Mouse (Mus musculus): ENCODE data around the gene Myadm. TPM values are rescaled to one million over a fixed set of nuclear protein-coding genes. Genes with fewer than 3 reads are reported as not detected.

The Myadm gene
- 124 and 140 TPM in 2 replicates for polyA plus RNA-seq (2015; fragmentation: Nextera tagmentation; extraction: Ambion mirVana)

GRCm38 (mm10) chr7:3288976-3289970 lies at the start of gene Myadm, which contains the start of gene Prkcg:
TSS of gene Myadm (plus strand) at chr7:3289080.
TSS of gene Prkcg (plus strand) at chr7:3289179.

GRCm38 (mm10) chr7:3332619-3333521 lies 44.0 kb downstream of the Myadm start, which contains the start of gene Cacng7:
TSS of gene Cacng7 (plus strand) at chr7:3332955.

Other genes with a start within 250 kb of the Myadm start
- 0.33 TPM in 1 of 2 replicates, not detected in the other for gene AU018091, start 119.9 kb upstream of the Myadm start, polyA plus RNA-seq (2015; fragmentation: Nextera tagmentation; extraction: Ambion mirVana)
- gene Nlrp12, start 39.3 kb upstream of the Myadm start, polyA plus RNA-seq (2015; fragmentation: Nextera tagmentation; extraction: Ambion mirVana) = 0.04 and 0.05 TPM in 2 replicates
- 0.22 and 0.99 TPM in 2 replicates for gene Prkcg, start 99 bp downstream of the Myadm start, polyA plus RNA-seq (2015; fragmentation: Nextera tagmentation; extraction: Ambion mirVana)
- gene Cacng7, start 43.9 kb downstream of the Myadm start, polyA plus RNA-seq (2015; fragmentation: Nextera tagmentation; extraction: Ambion mirVana) = 0.50 and 0.56 TPM in 2 replicates
- gene Cacng8, start 101.6 kb downstream of the Myadm start, polyA plus RNA-seq (2015; fragmentation: Nextera tagmentation; extraction: Ambion mirVana) = 0.27 TPM in 1 of 2 replicates, not detected in the other
- gene Cacng6, start 135.1 kb downstream of the Myadm start, polyA plus RNA-seq (2015; fragmentation: Nextera tagmentation; extraction: Ambion mirVana) = 97.3 and 101 TPM in 2 replicates
- gene Tarm1, start 213.5 kb downstream of the Myadm start, polyA plus RNA-seq (2015; fragmentation: Nextera tagmentation; extraction: Ambion mirVana) = 0.30 and 0.50 TPM in 2 replicates